Mouse (Mus musculus): ENCODE measurements around the gene Fndc3a. TPM values are rescaled to one million over a fixed set of nuclear protein-coding genes. Genes with fewer than 3 reads are reported as not detected.

Fndc3a gene
- polyA plus RNA-seq, 1 experiment from 2014 or later, result 43.4 TPM

- Histone ChIP-seq H3K27me3 (ENCODE audit: control insufficient read depth, insufficient read depth, low read length) (no peaks in the 10 kb centered on the region), H3K9ac (ENCODE audit: low read length) (no peak overlapping the region), H3K36me3 (ENCODE audit: control insufficient read depth, insufficient read depth, low read length) (no peaks in the 10 kb centered on the region; the same call in 1 of the 2 replicates), H3K9me3 (ENCODE audit: control insufficient read depth, low read length) (no peaks in the 10 kb centered on the region), H3K4me1 (replicated peaks; ENCODE audit: control insufficient read depth, insufficient read depth, low read length) (no peaks in the 10 kb centered on the region), H3K4me2 (ENCODE audit: low read depth, low read length, severe bottlenecking) (no peak overlapping the region), H3K4me3 (ENCODE audit: low read depth, low read length) (no peak overlapping the region), H3K27ac (ENCODE audit: low read depth, low read length) (no peak overlapping the region)
- no peak for ATAC-seq (replicated peaks; ENCODE audit: low FRiP score)
- 83% methylated on average over 1 of the region's 1 CpGs for WGBS
- DNase-seq (ENCODE audit: low spot score), result no peak
These were observed 154.0 kb downstream of the Fndc3a start for GRCm38 (mm10) chr14:72555846-72556245.

DNA sequence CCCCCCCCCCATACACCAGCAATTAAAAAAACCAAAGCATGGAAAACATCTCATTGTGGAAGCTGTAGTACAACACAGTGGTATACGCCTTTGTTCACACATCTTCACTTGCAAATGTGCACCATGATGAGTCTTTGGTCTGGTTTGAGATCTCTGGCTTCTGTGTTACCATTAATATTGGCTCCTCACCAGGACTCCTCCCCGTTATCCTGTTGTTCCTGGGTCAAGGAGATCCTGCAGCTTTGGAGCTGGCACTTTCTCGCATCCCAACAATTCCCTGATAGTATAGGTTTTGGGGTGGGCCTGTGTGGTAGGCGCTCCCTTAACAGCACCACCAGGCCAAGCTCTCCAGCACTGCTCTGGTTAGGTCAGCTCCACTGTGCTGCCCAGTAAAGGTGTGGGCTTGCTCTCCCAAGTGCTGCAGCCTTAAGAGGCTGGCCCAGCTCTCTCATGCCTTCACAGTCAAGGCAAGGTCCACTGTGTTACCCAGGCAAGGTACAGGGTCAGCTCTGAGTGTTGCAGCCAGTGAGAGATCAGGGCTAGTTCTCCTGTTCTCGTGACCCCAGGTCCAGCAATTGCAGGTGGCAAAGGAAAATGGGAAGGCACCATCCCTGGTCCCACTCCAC, 173.3 kb downstream of the Fndc3a start:
- no peaks in the 10 kb centered on the region for H3K9me3 ChIP-seq (ENCODE audit: control insufficient read depth, low read length)
- no peak overlapping the region for H3K9ac ChIP-seq (ENCODE audit: low read length)
- H3K27me3 ChIP-seq (ENCODE audit: control insufficient read depth, insufficient read depth, low read length), result peaks cover 11% of the 10 kb centered on the region
- H3K4me3 ChIP-seq (ENCODE audit: low read depth, low read length), result no peak overlapping the region
- H3K4me2 ChIP-seq (ENCODE audit: low read depth, low read length, severe bottlenecking), result no peak overlapping the region
- DNase-seq (ENCODE audit: low spot score) (no peak), ATAC-seq (replicated peaks; ENCODE audit: low FRiP score) (no peak)
- 0 out of 2 replicates have a peak, but pooled peaks cover 4% of the 10 kb centered on the region for H3K4me1 ChIP-seq (replicated peaks; ENCODE audit: control insufficient read depth, insufficient read depth, low read length)
- no peaks in the 10 kb centered on the region for H3K36me3 ChIP-seq (ENCODE audit: control insufficient read depth, insufficient read depth, low read length)
- WGBS, result 92% methylated on average over 5 of the region's 5 CpGs
- H3K27ac ChIP-seq (ENCODE audit: low read depth, low read length), result no peak overlapping the region

GRCm38 (mm10) chr14:72533862-72534261, 175.9 kb downstream of the Fndc3a start:
- WGBS, result 80% methylated on average over 7 of the region's 7 CpGs
- Histone ChIP-seq H3K9ac (ENCODE audit: low read length) (no peak overlapping the region), H3K36me3 (ENCODE audit: control insufficient read depth, insufficient read depth, low read length) (no peaks in the 10 kb centered on the region), H3K9me3 (ENCODE audit: control insufficient read depth, low read length) (no peaks in the 10 kb centered on the region), H3K4me2 (ENCODE audit: low read depth, low read length, severe bottlenecking) (no peak overlapping the region), H3K4me3 (ENCODE audit: low read depth, low read length) (no peak overlapping the region), H3K27me3 (ENCODE audit: control insufficient read depth, insufficient read depth, low read length) (peaks cover 15% of the 10 kb centered on the region), H3K27ac (ENCODE audit: low read depth, low read length) (no peak overlapping the region), H3K4me1 (replicated peaks; ENCODE audit: control insufficient read depth, insufficient read depth, low read length) (0 out of 2 replicates have a peak, but pooled peaks cover 4% of the 10 kb centered on the region)
- no peak for DNase-seq (ENCODE audit: low spot score)
- no peak for ATAC-seq (replicated peaks; ENCODE audit: low FRiP score)

GRCm38 (mm10) chr14:72532028-72532917, 177.5 kb downstream of the Fndc3a start:
- peak; percentile 77 for ATAC-seq (replicated peaks; ENCODE audit: low FRiP score)
- 1% methylated on average over 54 of the region's 54 CpGs for WGBS
- Histone ChIP-seq H3K9me3 (ENCODE audit: control insufficient read depth, low read length) (no peaks in the 10 kb centered on the region), H3K4me3 (ENCODE audit: low read depth, low read length) (peak overlapping the region; percentile 43), H3K9ac (ENCODE audit: low read length) (peak overlapping the region; percentile 33), H3K27me3 (ENCODE audit: control insufficient read depth, insufficient read depth, low read length) (peaks cover 15% of the 10 kb centered on the region), H3K4me1 (replicated peaks; ENCODE audit: control insufficient read depth, insufficient read depth, low read length) (0 out of 2 replicates have a peak, but pooled peaks cover 4% of the 10 kb centered on the region), H3K36me3 (ENCODE audit: control insufficient read depth, insufficient read depth, low read length) (no peaks in the 10 kb centered on the region), H3K27ac (ENCODE audit: low read depth, low read length) (no peak overlapping the region), H3K4me2 (ENCODE audit: low read depth, low read length, severe bottlenecking) (peak overlapping the region; percentile 91)
- DNase-seq (ENCODE audit: low spot score), result peak; percentile 69

GRCm38 (mm10) chr14:72527126-72527525, 182.7 kb downstream of the Fndc3a start:
- H3K9me3 ChIP-seq (ENCODE audit: control insufficient read depth, low read length), result no peaks in the 10 kb centered on the region
- DNase-seq (ENCODE audit: low spot score) (no peak), ATAC-seq (replicated peaks; ENCODE audit: low FRiP score) (no peak)
- 80% methylated on average over 1 of the region's 1 CpGs for WGBS
- no peaks in the 10 kb centered on the region for H3K36me3 ChIP-seq (ENCODE audit: control insufficient read depth, insufficient read depth, low read length)
- H3K9ac ChIP-seq (ENCODE audit: low read length), result no peak overlapping the region
- H3K4me2 ChIP-seq (ENCODE audit: low read depth, low read length, severe bottlenecking), result no peak overlapping the region
- no peak overlapping the region for H3K4me3 ChIP-seq (ENCODE audit: low read depth, low read length)
- peaks cover 10% of the 10 kb centered on the region for H3K27me3 ChIP-seq (ENCODE audit: control insufficient read depth, insufficient read depth, low read length)
- H3K4me1 ChIP-seq (replicated peaks; ENCODE audit: control insufficient read depth, insufficient read depth, low read length), result 0 out of 2 replicates have a peak, but pooled peaks cover 2% of the 10 kb centered on the region
- H3K27ac ChIP-seq (ENCODE audit: low read depth, low read length), result no peak overlapping the region

DNA sequence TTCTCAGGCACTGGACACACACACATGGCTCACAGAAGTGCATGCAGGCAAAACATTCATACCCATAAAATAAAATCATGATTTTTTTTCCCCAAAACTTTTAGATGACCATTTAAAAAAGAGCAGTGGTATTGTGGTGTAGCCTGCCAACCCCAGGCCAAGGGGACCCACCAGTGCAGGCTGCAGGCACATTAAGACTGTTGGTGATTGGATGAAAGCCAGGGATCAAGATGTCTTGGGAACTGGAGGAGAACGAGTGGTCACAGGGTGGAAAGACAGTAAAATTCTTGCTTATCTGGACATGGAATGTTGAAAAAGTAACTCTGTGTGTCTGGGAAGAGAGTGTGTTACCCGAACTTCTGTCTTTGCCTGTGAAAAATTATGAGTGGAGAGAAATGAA, 190.2 kb downstream of the Fndc3a start:
- no peaks in the 10 kb centered on the region for H3K9me3 ChIP-seq (ENCODE audit: control insufficient read depth, low read length)

GRCm38 (mm10) chr14:72518786-72519185, 191.0 kb downstream of the Fndc3a start:
- 84% methylated on average over 6 of the region's 6 CpGs for WGBS
- ATAC-seq (replicated peaks; ENCODE audit: low FRiP score) (no peak), DNase-seq (ENCODE audit: low spot score) (no peak)
- Histone ChIP-seq H3K36me3 (ENCODE audit: control insufficient read depth, insufficient read depth, low read length) (no peaks in the 10 kb centered on the region), H3K27ac (ENCODE audit: low read depth, low read length) (no peak overlapping the region), H3K4me1 (replicated peaks; ENCODE audit: control insufficient read depth, insufficient read depth, low read length) (no peaks in the 10 kb centered on the region), H3K9ac (ENCODE audit: low read length) (no peak overlapping the region), H3K27me3 (ENCODE audit: control insufficient read depth, insufficient read depth, low read length) (no peaks in the 10 kb centered on the region), H3K9me3 (ENCODE audit: control insufficient read depth, low read length) (no peaks in the 10 kb centered on the region), H3K4me2 (ENCODE audit: low read depth, low read length, severe bottlenecking) (no peak overlapping the region), H3K4me3 (ENCODE audit: low read depth, low read length) (no peak overlapping the region)

More for the DNA sequence above, 190.2 kb downstream of the Fndc3a start:
- no peak overlapping the region for H3K4me2 ChIP-seq (ENCODE audit: low read depth, low read length, severe bottlenecking)
- no peaks in the 10 kb centered on the region for H3K4me1 ChIP-seq (replicated peaks; ENCODE audit: control insufficient read depth, insufficient read depth, low read length)
- H3K36me3 ChIP-seq (ENCODE audit: control insufficient read depth, insufficient read depth, low read length), result no peaks in the 10 kb centered on the region
- ATAC-seq (replicated peaks; ENCODE audit: low FRiP score) (no peak), DNase-seq (ENCODE audit: low spot score) (no peak)
- no peak overlapping the region for H3K4me3 ChIP-seq (ENCODE audit: low read depth, low read length)
- no peak overlapping the region for H3K27ac ChIP-seq (ENCODE audit: low read depth, low read length)
- no peak overlapping the region for H3K9ac ChIP-seq (ENCODE audit: low read length)
- WGBS, result 75% methylated on average over 2 of the region's 2 CpGs
- H3K27me3 ChIP-seq (ENCODE audit: control insufficient read depth, insufficient read depth, low read length), result no peaks in the 10 kb centered on the region

- no peaks in the 10 kb centered on the region for H3K27me3 ChIP-seq (ENCODE audit: control insufficient read depth, insufficient read depth, low read length)
- H3K27ac ChIP-seq (ENCODE audit: low read depth, low read length), result no peak overlapping the region
- no peak overlapping the region for H3K4me3 ChIP-seq (ENCODE audit: low read depth, low read length)
- H3K4me2 ChIP-seq (ENCODE audit: low read depth, low read length, severe bottlenecking), result no peak overlapping the region
- H3K4me1 ChIP-seq (replicated peaks; ENCODE audit: control insufficient read depth, insufficient read depth, low read length), result no peaks in the 10 kb centered on the region
- no peak overlapping the region for H3K9ac ChIP-seq (ENCODE audit: low read length)
- no peaks in the 10 kb centered on the region for H3K9me3 ChIP-seq (ENCODE audit: control insufficient read depth, low read length)
- ATAC-seq (replicated peaks; ENCODE audit: low FRiP score) (no peak), DNase-seq (ENCODE audit: low spot score) (peak; percentile 69)
- H3K36me3 ChIP-seq (ENCODE audit: control insufficient read depth, insufficient read depth, low read length), result no peaks in the 10 kb centered on the region
- WGBS, result 21% methylated on average over 5 of the region's 5 CpGs
These were observed 193.4 kb downstream of the Fndc3a start for GRCm38 (mm10) chr14:72516376-72516775.
